Mouse (Mus musculus) bone marrow macrophage, adult 2 months (primary cell): ENCODE data around the gene Efcab12.

Experiments used
- CTCF ChIP-seq: IDR thresholded peaks from 2 replicates; pipeline ENCODE4 v1.5.1; 2012; ENCODE audit warnings: low read depth, mild to moderate bottlenecking, low read length, moderate library complexity
- POLR2A ChIP-seq: IDR thresholded peaks from 2 replicates; pipeline ENCODE4 v1.6.1; 2012; ENCODE audit warnings: mild to moderate bottlenecking, low read depth, low read length, borderline replicate concordance

GRCm38 (mm10) chr6:115811606-115812005, 26.6 kb downstream of the Efcab12 start:
- TF ChIP-seq CTCF, result no peak
- TF ChIP-seq POLR2A, result no peak
